Mouse (Mus musculus) layer of hippocampus, postnatal 25 days (tissue): Measurements from ENCODE around the gene Dhx33. TPM values are rescaled to one million over a fixed set of nuclear protein-coding genes. Genes with fewer than 3 reads are reported as not detected.

Source experiments
- DNase-seq, 2 experiments: peaks; one replicate each; pipeline ENCODE4 v3.0.0; 2022; ENCODE audit warnings: mixed read lengths in 2 of 2, low spot score in 1 of 2; ENCODE audit errors: extremely low spot score in 1 of 2
- total RNA-seq, 2 experiments: library from RNA; stranded (reverse); gene quantifications; 2 replicates each; pipeline ENCODE4 v1.2.3; 2021

Gene Dhx33
- total RNA-seq, 2 experiments from 2014 or later: 54.2 to 56.4 TPM

DNA sequence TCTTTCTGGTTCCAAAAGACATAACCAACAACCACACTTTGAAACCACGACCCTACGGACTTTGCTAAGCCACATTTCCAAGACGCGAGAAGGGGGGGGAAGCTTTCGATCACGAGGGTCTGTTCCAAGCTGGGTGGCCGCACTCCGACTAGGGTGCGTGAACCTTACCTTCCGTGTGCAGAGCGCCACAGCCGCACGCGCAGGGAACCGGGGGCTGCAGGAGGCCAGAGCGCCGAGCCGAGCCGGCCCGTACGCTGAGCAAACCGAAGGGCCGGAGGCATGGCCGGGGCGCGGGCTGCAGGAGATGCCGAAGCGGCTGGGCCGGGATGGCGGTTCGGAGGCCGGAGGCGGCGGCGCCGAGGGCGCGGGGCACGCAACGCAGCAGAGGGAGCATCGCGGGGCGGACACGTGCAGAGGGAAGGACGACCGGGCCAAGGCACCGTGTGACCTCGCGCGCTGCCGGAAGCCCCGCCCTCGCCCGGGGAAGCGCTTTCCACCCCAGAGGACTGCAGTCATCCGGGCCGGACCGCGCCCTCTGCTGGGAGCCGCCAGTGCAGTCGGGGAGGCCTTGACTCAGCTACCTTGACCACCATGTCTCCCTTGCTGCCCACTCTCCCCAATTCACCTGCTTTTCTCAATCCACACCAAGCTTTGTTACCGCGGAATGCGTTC is 21.5 kb downstream of the Dhx33 start, which contains the start of gene C1qbp:
TSS of gene C1qbp (minus strand) at position 470 of the 672 bp plus-strand sequence.
- DNase-seq: peak; percentile 94 to 96

DNA sequence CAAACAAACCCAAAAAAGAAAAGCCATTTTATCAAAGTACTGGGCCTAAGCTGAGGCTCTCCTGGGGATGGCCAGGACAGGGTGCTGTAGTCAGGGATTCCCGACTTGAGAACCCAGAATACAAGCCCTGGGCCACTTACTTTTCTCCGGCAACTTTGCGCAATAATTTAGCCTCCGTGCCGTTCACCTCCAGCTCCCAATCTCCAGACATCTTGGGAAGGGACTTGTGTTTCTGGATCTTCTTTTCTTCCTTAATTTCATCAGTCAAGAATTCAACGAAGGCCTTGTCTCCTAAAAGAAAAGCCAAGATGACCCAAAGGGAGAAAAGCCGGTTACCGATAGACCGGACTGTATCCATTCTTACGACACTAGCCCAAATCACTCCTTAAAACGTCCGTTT is 22.2 kb downstream of the Dhx33 start:
- DNase-seq: no peak

DNA sequence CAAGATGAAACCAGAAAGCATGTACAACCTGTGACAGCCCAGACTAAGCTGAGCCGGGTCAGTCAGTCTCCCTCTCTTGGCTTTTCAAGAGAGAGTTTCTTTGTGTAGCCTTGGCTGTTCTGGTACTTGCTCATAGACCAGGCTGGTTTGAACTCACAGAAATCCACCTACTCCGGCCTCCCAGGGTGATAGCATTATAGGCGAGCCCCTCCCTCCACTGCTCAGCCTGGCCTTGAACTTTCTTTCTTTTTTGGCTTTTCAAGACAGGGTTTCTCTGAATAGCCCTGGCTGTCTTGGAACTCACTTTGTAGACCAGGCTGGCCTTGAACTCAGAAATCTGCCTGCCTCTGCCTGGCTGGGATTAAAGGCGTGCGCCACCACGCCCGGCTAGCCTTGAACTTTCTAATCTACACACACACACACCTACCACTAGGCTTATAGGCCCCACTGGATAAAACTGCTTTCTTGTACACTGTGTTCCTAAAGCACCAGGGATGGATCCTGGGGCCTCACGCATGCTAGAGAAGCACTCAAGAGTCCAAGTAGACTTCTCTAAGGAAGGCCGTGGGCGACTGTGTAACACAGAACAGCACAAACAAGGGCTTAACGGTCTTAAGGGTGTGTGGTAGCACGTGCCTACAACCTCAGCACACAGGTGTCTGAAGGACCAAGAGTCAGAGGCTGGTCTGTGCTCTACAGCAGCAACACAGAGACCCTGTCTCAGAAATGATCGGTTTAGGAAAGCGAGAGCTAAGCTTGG is 23.3 kb downstream of the Dhx33 start:
- no peak for DNase-seq

GRCm38 (mm10) chr11:70980232-70980631 is 24.0 kb downstream of the Dhx33 start:
- no peak for DNase-seq

GRCm38 (mm10) chr11:70977293-70977692 is 26.9 kb downstream of the Dhx33 start:
- no peak for DNase-seq

GRCm38 (mm10) chr11:70975193-70975592 is 29.0 kb downstream of the Dhx33 start:
- no peak for DNase-seq

GRCm38 (mm10) chr11:70973947-70974346 is 30.3 kb downstream of the Dhx33 start:
- no peak for DNase-seq

DNA sequence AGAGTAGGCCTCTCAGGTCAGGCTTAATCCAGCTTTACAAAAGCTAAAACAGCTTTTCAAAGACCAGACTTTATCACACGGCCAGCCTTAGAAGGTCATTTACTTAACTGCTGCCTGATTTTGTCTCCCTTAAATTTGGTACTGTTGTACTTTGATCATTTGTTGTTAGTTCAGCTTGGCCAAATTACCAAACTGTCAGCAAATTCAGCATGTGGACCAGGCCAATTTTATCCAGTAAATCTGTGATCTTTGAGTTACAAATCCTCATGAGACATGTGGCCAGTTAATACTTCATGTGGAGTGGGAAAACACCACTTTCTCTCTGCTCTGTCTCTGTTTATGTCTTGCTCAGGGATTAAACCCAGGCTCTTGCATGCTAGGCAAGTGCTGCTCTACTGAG is 31.7 kb downstream of the Dhx33 start:
- DNase-seq: no peak

- DNase-seq: no peak
Observed at GRCm38 (mm10) chr11:70970560-70971540, 33.4 kb downstream of the Dhx33 start.

DNA sequence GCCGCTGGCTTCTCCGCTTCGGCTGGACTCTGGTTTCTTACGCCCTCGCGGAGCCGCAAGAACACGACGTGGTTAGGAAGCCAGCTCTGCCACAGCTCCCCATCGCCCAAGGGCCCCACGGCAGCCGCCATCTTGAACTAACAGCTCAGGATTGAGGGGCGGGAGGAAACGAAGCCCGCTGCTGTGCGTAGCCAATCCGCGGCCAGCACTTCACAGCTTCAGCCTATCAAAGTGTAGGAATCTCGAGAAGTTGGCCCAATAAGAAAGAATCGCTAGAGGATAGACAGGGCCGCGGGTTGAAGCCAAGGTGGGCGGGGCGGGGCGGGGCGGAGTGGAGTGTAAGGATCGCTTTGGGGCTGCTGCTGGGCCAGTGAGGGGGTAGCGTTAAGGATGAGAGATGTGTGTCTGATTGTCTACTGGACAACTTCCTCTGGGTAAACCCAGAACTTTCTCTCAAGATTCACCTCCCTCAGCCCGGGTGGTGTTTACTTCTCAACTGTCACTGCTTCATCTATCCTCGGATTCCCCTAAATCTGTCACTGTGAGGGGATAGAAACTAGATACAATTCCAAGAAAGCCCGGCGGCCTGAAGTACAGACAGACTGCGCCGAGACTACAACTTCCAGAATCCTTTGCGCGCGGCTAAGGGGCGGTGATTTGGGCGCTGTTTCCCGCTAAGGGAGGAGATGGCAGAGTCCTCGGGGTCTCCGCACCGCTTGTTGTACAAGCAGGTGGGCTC is 34.2 kb downstream of the Dhx33 start, which contains the start of the genes Nup88 and Rpain:
TSS of gene Nup88 (minus strand) at position 153 of the 739 bp plus-strand sequence.
TSS of gene Rpain (plus strand) at position 393 of the 739 bp plus-strand sequence.
- DNase-seq: peak; percentile 85

- DNase-seq: no peak
Observed at GRCm38 (mm10) chr11:70969271-70969794, 34.9 kb downstream of the Dhx33 start.

DNA sequence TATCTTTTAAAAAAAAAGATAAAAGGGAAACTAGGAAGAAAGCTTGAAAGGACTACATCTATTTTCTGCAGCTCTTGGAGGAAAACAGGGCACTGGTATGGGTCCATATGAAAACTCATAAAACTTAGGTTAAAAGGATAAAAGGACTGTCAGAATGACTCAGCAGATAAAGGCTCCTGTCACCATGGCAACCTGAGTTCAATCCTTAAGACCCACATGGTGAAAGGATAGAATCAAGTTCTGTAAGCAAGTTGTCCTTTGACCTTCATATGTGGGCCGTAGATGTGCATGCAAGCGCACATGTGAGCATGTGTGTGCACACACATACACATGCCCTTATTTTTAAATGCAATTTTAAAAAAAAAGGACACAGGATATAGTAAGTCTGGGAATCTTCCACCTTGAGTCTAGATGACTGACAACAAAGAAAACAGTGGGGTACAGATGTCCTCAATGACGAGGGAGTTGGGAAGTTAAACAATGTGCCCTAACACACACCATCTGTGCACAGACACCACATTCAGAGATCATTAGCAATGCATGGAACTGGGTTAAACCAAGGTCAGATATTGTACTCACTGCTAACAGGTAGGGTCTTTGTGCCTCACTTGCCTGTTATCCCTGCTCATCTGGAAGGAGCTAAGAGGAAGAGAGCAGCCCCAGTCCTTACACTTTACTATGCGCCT is 39.9 kb downstream of the Dhx33 start:
- no peak for DNase-seq

GRCm38 (mm10) chr11:70960786-70961554 is 43.3 kb downstream of the Dhx33 start:
- no peak for DNase-seq

GRCm38 (mm10) chr11:70954711-70955110 is 49.5 kb downstream of the Dhx33 start:
- no peak for DNase-seq

GRCm38 (mm10) chr11:70944935-70945817 is 59.1 kb downstream of the Dhx33 start:
- DNase-seq: no peak

- no peak for DNase-seq
Observed at GRCm38 (mm10) chr11:70943651-70944050, 60.6 kb downstream of the Dhx33 start.

DNA sequence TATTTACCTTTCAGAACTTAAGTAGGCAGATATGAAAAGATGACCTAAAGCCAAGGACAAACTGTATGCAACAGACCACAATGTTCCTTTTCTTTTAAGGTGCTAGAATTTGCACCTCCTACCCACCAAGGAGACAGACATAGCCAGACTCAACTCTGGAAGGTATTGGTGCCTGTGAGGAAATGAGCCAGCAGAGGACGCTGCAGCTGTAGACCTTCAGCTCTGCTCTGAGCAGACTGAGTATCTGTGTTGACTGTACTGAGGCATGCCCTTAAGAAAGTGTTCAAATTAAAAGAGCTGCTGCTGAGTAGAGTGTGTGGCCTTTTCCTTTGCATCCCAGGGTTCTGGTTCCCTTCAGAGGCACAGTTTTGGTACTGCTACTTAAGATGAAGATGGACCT is 61.6 kb downstream of the Dhx33 start:
- no peak for DNase-seq
